Mouse (Mus musculus) stomach, postnatal 0 days (tissue): Measurements from ENCODE around the gene Itga9. TPM values are rescaled to one million over a fixed set of nuclear protein-coding genes. Genes with fewer than 3 reads are reported as not detected.
A peak's percentile ranks its signal among the peaks of the same experiment; 100 is the strongest.

Experiments used
- ATAC-seq: fragments of 200-750 bp; cut with Nextera tagmentation; 2 replicates; pipeline ENCODE4 v1.8.0; 2017; ENCODE audit not compliant: low FRiP score, low TSS enrichment
- DNase-seq: peaks from one replicate; pipeline ENCODE4 v3.0.0-alpha.2; 2016; ENCODE audit warnings: low spot score
- H3K27ac ChIP-seq: fragments of 300-500 bp; sonication (generic); replicated peaks from 2 replicates; pipeline ENCODE4 v1.5.1; 2014; ENCODE audit warnings: mild to moderate bottlenecking, control low read depth
- H3K27me3 ChIP-seq: fragments of 300-500 bp; sonication (generic); 2 replicates; pipeline ENCODE4 v1.6.1; 2014; ENCODE audit warnings: low read length; ENCODE audit not compliant: control insufficient read depth, insufficient read depth
- H3K36me3 ChIP-seq: fragments of 300-500 bp; sonication (generic); 2 replicates; pipeline ENCODE4 v1.6.1; 2014; ENCODE audit warnings: low read length, mixed read lengths; ENCODE audit not compliant: control insufficient read depth, insufficient read depth
- H3K4me1 ChIP-seq: fragments of 300-500 bp; sonication (generic); replicated peaks from 2 replicates; pipeline ENCODE4 v1.6.1; 2014; ENCODE audit warnings: antibody characterized with exemption; ENCODE audit not compliant: control insufficient read depth, insufficient read depth
- H3K4me2 ChIP-seq: fragments of 300-500 bp; sonication (generic); replicated peaks from 2 replicates; pipeline ENCODE4 v1.6.1; 2014; ENCODE audit warnings: low read depth, mild to moderate bottlenecking, control low read depth, moderate library complexity
- H3K4me3 ChIP-seq: fragments of 300-500 bp; sonication (generic); 2 replicates; pipeline ENCODE4 v1.5.1; 2014; ENCODE audit warnings: low read depth, low read length, control low read depth
- H3K9ac ChIP-seq: fragments of 300-500 bp; sonication (generic); 2 replicates; pipeline ENCODE4 v1.6.1; 2014; ENCODE audit warnings: mild to moderate bottlenecking, low read length, control low read depth, mixed read lengths
- H3K9me3 ChIP-seq: fragments of 300-500 bp; sonication (generic); 2 replicates; pipeline ENCODE4 v1.6.1; 2016; ENCODE audit warnings: low read length; ENCODE audit not compliant: control insufficient read depth
- CTCF ChIP-seq: IDR thresholded peaks from 2 replicates; pipeline ENCODE4 v1.5.1; 2016; ENCODE audit warnings: antibody characterized with exemption, low read depth, mild to moderate bottlenecking, moderate library complexity
- EP300 ChIP-seq: optimal IDR thresholded peaks from 2 replicates; pipeline ENCODE3; 2016; ENCODE audit warnings: antibody characterized with exemption
- WGBS: fragments of 180-500 bp; shearing (Covaris S2); extraction: QIAGEN DNeasy Blood & Tissue Kit; methylation state at CpG from one replicate; pipeline ENCODE4 v1.1.7; 2014; 5-methylcytosine and 5-hydroxymethylcytosine counted together
- polyA plus RNA-seq: library from polyadenylated mRNA; unstranded; fragments of >200 nt; fragmentation: Nextera tagmentation; extraction: Ambion mirVana; gene quantifications from 2 replicates; pipeline ENCODE4 v1.2.1, GENCODE M21; 2015

Itga9 gene
- polyA plus RNA-seq, 1 experiment from 2014 or later: 5.3 TPM

GRCm38 (mm10) chr9:118890645-118891044 lies 284.2 kb downstream of the Itga9 start:
- Histone ChIP-seq H3K4me2 (no peak overlapping the region), H3K9me3 (no peaks in the 10 kb centered on the region), H3K4me3 (no peak overlapping the region), H3K27ac (no peak overlapping the region; the same call in 1 of the 2 replicates), H3K4me1 (0 out of 2 replicates have a peak, but pooled peaks cover 3% of the 10 kb centered on the region), H3K9ac (no peak overlapping the region), H3K36me3 (no peaks in the 10 kb centered on the region), H3K27me3 (no peaks in the 10 kb centered on the region)
- ATAC-seq: peak; percentile 85
- TF ChIP-seq EP300 (no peak), CTCF (no peak)
- WGBS: 43% methylated on average over 2 of the region's 2 CpGs
- peak; percentile 47 for DNase-seq

DNA sequence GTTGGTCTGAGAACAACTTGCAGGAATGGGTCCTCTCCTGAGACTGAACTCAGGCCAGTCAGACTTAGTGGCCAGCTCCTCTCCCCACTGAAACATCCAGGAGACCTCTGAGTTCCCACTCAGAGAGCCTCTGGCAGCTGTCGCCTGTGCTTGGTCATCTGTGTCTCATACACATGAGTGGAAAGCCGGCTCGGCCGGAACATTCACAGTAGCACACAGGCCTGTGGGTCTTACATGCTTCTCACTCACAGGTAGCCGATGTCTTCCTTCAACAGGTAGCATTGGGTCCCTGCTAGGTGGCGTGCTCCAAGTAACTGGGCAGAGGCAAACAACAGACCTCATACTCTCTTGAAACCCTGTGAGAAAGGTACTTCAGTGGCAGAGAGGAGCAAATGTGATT lies 284.6 kb downstream of the Itga9 start:
- H3K4me1 ChIP-seq: 0 out of 2 replicates have a peak, but pooled peaks cover 3% of the 10 kb centered on the region
- no peaks in the 10 kb centered on the region for H3K9me3 ChIP-seq
- H3K9ac ChIP-seq: no peak overlapping the region
- peak overlapping the region; percentile 61 for H3K27ac ChIP-seq
- no peak for TF ChIP-seq CTCF
- TF ChIP-seq EP300: no peak
- H3K4me2 ChIP-seq: no peak overlapping the region
- no peaks in the 10 kb centered on the region for H3K27me3 ChIP-seq
- 68% methylated on average over 6 of the region's 6 CpGs for WGBS
- peak; percentile 33; the same call in 1 of the 2 replicates for ATAC-seq
- no peaks in the 10 kb centered on the region for H3K36me3 ChIP-seq
- no peak overlapping the region for H3K4me3 ChIP-seq
- no peak for DNase-seq

DNA sequence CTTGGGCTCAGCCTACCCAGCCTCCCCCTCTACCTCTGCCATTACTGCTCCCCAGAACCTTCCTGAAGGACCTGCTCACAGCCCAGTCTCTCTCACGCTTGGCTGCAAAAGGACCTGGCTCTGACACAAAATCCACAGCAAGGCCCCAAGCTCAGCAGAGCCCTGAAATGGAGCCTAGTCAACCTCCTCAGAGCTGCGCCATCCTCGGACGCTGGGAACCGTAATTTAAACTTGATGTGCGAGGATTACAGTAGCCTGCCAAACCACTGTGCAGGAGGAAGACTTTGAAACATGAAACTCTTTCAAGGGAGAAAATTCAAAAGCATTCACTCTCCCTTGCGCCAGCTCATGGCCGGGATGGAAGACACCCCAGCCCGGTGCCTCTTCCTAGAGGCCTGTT lies 285.1 kb downstream of the Itga9 start:
- Histone ChIP-seq H3K36me3 (no peaks in the 10 kb centered on the region), H3K27me3 (no peaks in the 10 kb centered on the region), H3K9ac (no peak overlapping the region), H3K9me3 (no peaks in the 10 kb centered on the region), H3K4me1 (0 out of 2 replicates have a peak, but pooled peaks cover 3% of the 10 kb centered on the region), H3K4me3 (no peak overlapping the region), H3K4me2 (no peak overlapping the region), H3K27ac (peak overlapping the region; percentile 61)
- no peak for TF ChIP-seq EP300
- no peak for TF ChIP-seq CTCF
- WGBS: 45% methylated on average over 9 of the region's 9 CpGs
- no peak for DNase-seq
- ATAC-seq: no peak

- Histone ChIP-seq H3K9ac (no peak overlapping the region), H3K36me3 (no peaks in the 10 kb centered on the region), H3K27ac (no peak overlapping the region), H3K4me3 (no peak overlapping the region), H3K4me1 (0 out of 2 replicates have a peak, but pooled peaks cover 3% of the 10 kb centered on the region), H3K27me3 (no peaks in the 10 kb centered on the region), H3K9me3 (no peaks in the 10 kb centered on the region), H3K4me2 (no peak overlapping the region)
- DNase-seq (no peak), ATAC-seq (no peak)
- TF ChIP-seq EP300: no peak
- TF ChIP-seq CTCF: peak; percentile 54
- WGBS: 72% methylated on average over 2 of the region's 2 CpGs
Measured at GRCm38 (mm10) chr9:118895101-118895500, 288.6 kb downstream of the Itga9 start.

- TF ChIP-seq EP300 (no peak), CTCF (no peak)
- no peak for ATAC-seq
- H3K27ac ChIP-seq: no peak overlapping the region
- no peaks in the 10 kb centered on the region for H3K4me1 ChIP-seq
- 63% methylated on average over 2 of the region's 2 CpGs for WGBS
- no peak overlapping the region for H3K4me2 ChIP-seq
- no peak overlapping the region for H3K4me3 ChIP-seq
- no peaks in the 10 kb centered on the region for H3K9me3 ChIP-seq
- H3K27me3 ChIP-seq: no peaks in the 10 kb centered on the region
- DNase-seq: no peak
- no peak overlapping the region for H3K9ac ChIP-seq
- H3K36me3 ChIP-seq: no peaks in the 10 kb centered on the region
Measured at GRCm38 (mm10) chr9:118900677-118901076, 294.2 kb downstream of the Itga9 start.

DNA sequence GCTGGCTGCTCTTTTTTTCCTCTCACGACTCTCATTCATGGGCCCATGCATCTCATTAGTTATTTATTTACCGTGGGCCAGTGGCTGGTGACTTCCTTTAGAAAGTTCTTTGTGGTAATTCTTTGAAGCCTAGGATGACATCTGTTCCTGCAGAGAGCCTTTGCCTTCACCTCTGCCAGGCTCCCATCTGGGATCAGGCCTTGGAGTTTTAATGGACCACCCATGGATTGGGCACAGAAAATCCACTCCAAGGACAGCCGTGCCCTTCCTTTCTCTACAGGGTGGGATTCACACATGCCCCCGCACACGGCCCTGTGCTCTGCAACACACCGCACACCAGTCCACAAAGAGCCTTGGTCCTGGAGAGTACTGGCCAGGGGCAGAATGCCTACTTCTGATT lies 295.4 kb downstream of the Itga9 start:
- DNase-seq (no peak), ATAC-seq (no peak)
- Histone ChIP-seq H3K27me3 (no peaks in the 10 kb centered on the region), H3K4me3 (no peak overlapping the region), H3K4me2 (no peak overlapping the region), H3K9ac (no peak overlapping the region), H3K9me3 (no peaks in the 10 kb centered on the region), H3K36me3 (no peaks in the 10 kb centered on the region), H3K27ac (no peak overlapping the region), H3K4me1 (no peaks in the 10 kb centered on the region)
- WGBS: 77% methylated on average over 6 of the region's 6 CpGs
- TF ChIP-seq EP300 (no peak), CTCF (no peak)
